Mouse (Mus musculus) embryonic facial prominence, embryonic 12.5 days (tissue): ENCODE results near the gene Enpp3. TPM values are rescaled to one million over a fixed set of nuclear protein-coding genes. Genes with fewer than 3 reads are reported as not detected.

Experiments
- ATAC-seq: fragments of 200-750 bp; cut with Nextera tagmentation; 2 replicates; pipeline ENCODE4 v1.8.0; 2017; ENCODE audit not compliant: insufficient number of reproducible peaks, insufficient read depth, low FRiP score, low TSS enrichment
- H3K27ac ChIP-seq: fragments of 300-500 bp; sonication (generic); 2 replicates; pipeline ENCODE4 v1.5.1; 2016; ENCODE audit warnings: mild to moderate bottlenecking
- H3K27me3 ChIP-seq: fragments of 300-500 bp; sonication (generic); 2 replicates; pipeline ENCODE4 v1.6.1; 2016; ENCODE audit warnings: mild to moderate bottlenecking, moderate library complexity
- H3K36me3 ChIP-seq: fragments of 300-500 bp; sonication (generic); 2 replicates; pipeline ENCODE4 v1.6.1; 2016; ENCODE audit warnings: mild to moderate bottlenecking
- H3K4me1 ChIP-seq: fragments of 300-500 bp; sonication (generic); 2 replicates; pipeline ENCODE4 v1.6.1; 2016
- H3K4me2 ChIP-seq: fragments of 300-500 bp; sonication (generic); replicated peaks from 2 replicates; pipeline ENCODE4 v1.6.1; 2016; ENCODE audit warnings: mild to moderate bottlenecking, moderate library complexity
- H3K4me3 ChIP-seq: fragments of 300-500 bp; sonication (generic); 2 replicates; pipeline ENCODE4 v1.5.1; 2016; ENCODE audit warnings: mild to moderate bottlenecking
- H3K9ac ChIP-seq: fragments of 300-500 bp; sonication (generic); 2 replicates; pipeline ENCODE4 v1.6.1; 2016; ENCODE audit warnings: mild to moderate bottlenecking, moderate library complexity
- H3K9me3 ChIP-seq: fragments of 300-500 bp; sonication (generic); 2 replicates; pipeline ENCODE4 v1.6.1; 2016; ENCODE audit warnings: mild to moderate bottlenecking, moderate library complexity
- WGBS: fragments of 180-500 bp; shearing (Covaris S2); methylation state at CpG from one replicate; pipeline ENCODE4 v1.1.7; 2016; 5-methylcytosine and 5-hydroxymethylcytosine counted together
- polyA plus RNA-seq: library from polyadenylated mRNA; unstranded; fragments of >200 nt; fragmentation: Nextera tagmentation; extraction: Ambion mirVana; gene quantifications from 2 replicates; pipeline ENCODE4 v1.2.1, GENCODE M21; 2016

The Enpp3 gene
- polyA plus RNA-seq, 1 experiment from 2014 or later = 8.1 TPM

- 3% methylated on average over 4 of the region's 4 CpGs for WGBS
- Histone ChIP-seq H3K4me2 (peak overlapping the region; percentile 46), H3K36me3 (no peaks in the 10 kb centered on the region), H3K27ac (peak overlapping the region; percentile 19; the same call in 1 of the 2 replicates), H3K4me1 (peaks cover 16% of the 10 kb centered on the region; the same call in 1 of the 2 replicates), H3K27me3 (no peaks in the 10 kb centered on the region), H3K9me3 (no peaks in the 10 kb centered on the region), H3K9ac (no peak overlapping the region), H3K4me3 (peak overlapping the region; percentile 19)
- no peak for ATAC-seq
Observed at GRCm38 (mm10) chr10:24834634-24835371, 7.8 kb downstream of the Enpp3 start.

GRCm38 (mm10) chr10:24832306-24832705 lies 10.3 kb downstream of the Enpp3 start:
- no peak overlapping the region for H3K27ac ChIP-seq
- WGBS = 88% methylated on average over 9 of the region's 9 CpGs
- H3K4me2 ChIP-seq = no peak overlapping the region
- no peak overlapping the region for H3K4me3 ChIP-seq
- no peaks in the 10 kb centered on the region for H3K9me3 ChIP-seq
- H3K27me3 ChIP-seq = no peaks in the 10 kb centered on the region
- peaks cover 16% of the 10 kb centered on the region; the same call in 1 of the 2 replicates for H3K4me1 ChIP-seq
- H3K9ac ChIP-seq = no peak overlapping the region
- H3K36me3 ChIP-seq = no peaks in the 10 kb centered on the region
- no peak for ATAC-seq

GRCm38 (mm10) chr10:24831377-24832095 lies 11.1 kb downstream of the Enpp3 start:
- no peak overlapping the region for H3K9ac ChIP-seq
- H3K27me3 ChIP-seq = no peaks in the 10 kb centered on the region
- H3K4me2 ChIP-seq = no peak overlapping the region
- WGBS = 62% methylated on average over 14 of the region's 15 CpGs
- no peaks in the 10 kb centered on the region for H3K9me3 ChIP-seq
- H3K4me3 ChIP-seq = no peak overlapping the region
- peaks cover 16% of the 10 kb centered on the region; the same call in 1 of the 2 replicates for H3K4me1 ChIP-seq
- H3K36me3 ChIP-seq = no peaks in the 10 kb centered on the region
- ATAC-seq = no peak
- no peak overlapping the region for H3K27ac ChIP-seq

- peaks cover 8% of the 10 kb centered on the region; the same call in 1 of the 2 replicates for H3K4me1 ChIP-seq
- 90% methylated on average over 5 of the region's 5 CpGs for WGBS
- H3K4me2 ChIP-seq = no peak overlapping the region
- H3K9me3 ChIP-seq = no peaks in the 10 kb centered on the region
- no peaks in the 10 kb centered on the region for H3K27me3 ChIP-seq
- H3K4me3 ChIP-seq = no peak overlapping the region
- H3K9ac ChIP-seq = no peak overlapping the region
- ATAC-seq = no peak
- H3K27ac ChIP-seq = no peak overlapping the region
- H3K36me3 ChIP-seq = no peaks in the 10 kb centered on the region
Observed at GRCm38 (mm10) chr10:24830448-24830847, 12.2 kb downstream of the Enpp3 start.

GRCm38 (mm10) chr10:24828136-24828535 lies 14.5 kb downstream of the Enpp3 start:
- Histone ChIP-seq H3K27me3 (no peaks in the 10 kb centered on the region), H3K27ac (no peak overlapping the region), H3K36me3 (no peaks in the 10 kb centered on the region), H3K9me3 (no peaks in the 10 kb centered on the region), H3K4me2 (no peak overlapping the region), H3K4me1 (0 out of 2 replicates have a peak, but pooled peaks cover 3% of the 10 kb centered on the region), H3K9ac (no peak overlapping the region), H3K4me3 (no peak overlapping the region)
- no peak for ATAC-seq
- WGBS = 86% methylated on average over 4 of the region's 4 CpGs

- H3K4me3 ChIP-seq = no peak overlapping the region
- no peaks in the 10 kb centered on the region for H3K36me3 ChIP-seq
- no peak overlapping the region for H3K9ac ChIP-seq
- 36% methylated on average over 6 of the region's 6 CpGs for WGBS
- no peak overlapping the region for H3K4me2 ChIP-seq
- no peaks in the 10 kb centered on the region for H3K9me3 ChIP-seq
- ATAC-seq = no peak
- no peak overlapping the region for H3K27ac ChIP-seq
- H3K27me3 ChIP-seq = no peaks in the 10 kb centered on the region
- 0 out of 2 replicates have a peak, but pooled peaks cover 3% of the 10 kb centered on the region for H3K4me1 ChIP-seq
Observed at GRCm38 (mm10) chr10:24826130-24826529, 16.5 kb downstream of the Enpp3 start.

GRCm38 (mm10) chr10:24825456-24826081 lies 17.1 kb downstream of the Enpp3 start:
- Histone ChIP-seq H3K4me1 (0 out of 2 replicates have a peak, but pooled peaks cover 3% of the 10 kb centered on the region), H3K36me3 (no peaks in the 10 kb centered on the region), H3K27ac (no peak overlapping the region), H3K4me3 (no peak overlapping the region), H3K4me2 (no peak overlapping the region), H3K9me3 (no peaks in the 10 kb centered on the region), H3K9ac (no peak overlapping the region), H3K27me3 (no peaks in the 10 kb centered on the region)
- ATAC-seq = no peak
- 80% methylated on average over 7 of the region's 7 CpGs for WGBS

GRCm38 (mm10) chr10:24824621-24825020 lies 18.0 kb downstream of the Enpp3 start:
- Histone ChIP-seq H3K9ac (no peak overlapping the region), H3K4me3 (no peak overlapping the region), H3K27me3 (no peaks in the 10 kb centered on the region), H3K9me3 (no peaks in the 10 kb centered on the region), H3K4me1 (0 out of 2 replicates have a peak, but pooled peaks cover 3% of the 10 kb centered on the region), H3K27ac (no peak overlapping the region), H3K4me2 (no peak overlapping the region), H3K36me3 (no peaks in the 10 kb centered on the region)
- 89% methylated on average over 8 of the region's 8 CpGs for WGBS
- no peak for ATAC-seq

- Histone ChIP-seq H3K27me3 (no peaks in the 10 kb centered on the region), H3K27ac (no peak overlapping the region), H3K36me3 (no peaks in the 10 kb centered on the region), H3K4me1 (peaks cover 6% of the 10 kb centered on the region; the same call in 1 of the 2 replicates), H3K9me3 (0 out of 2 replicates have a peak, but pooled peaks cover 2% of the 10 kb centered on the region), H3K4me3 (no peak overlapping the region), H3K4me2 (no peak overlapping the region), H3K9ac (no peak overlapping the region)
- ATAC-seq = no peak
- 73% methylated on average over 16 of the region's 16 CpGs for WGBS
Observed at GRCm38 (mm10) chr10:24823697-24824535, 18.7 kb downstream of the Enpp3 start.

- Histone ChIP-seq H3K36me3 (no peaks in the 10 kb centered on the region), H3K27me3 (no peaks in the 10 kb centered on the region), H3K4me2 (no peak overlapping the region), H3K9ac (no peak overlapping the region), H3K4me3 (no peak overlapping the region), H3K27ac (no peak overlapping the region), H3K4me1 (peaks cover 6% of the 10 kb centered on the region; the same call in 1 of the 2 replicates), H3K9me3 (0 out of 2 replicates have a peak, but pooled peaks cover 2% of the 10 kb centered on the region)
- 55% methylated on average over 1 of the region's 1 CpGs for WGBS
- no peak for ATAC-seq
Observed at GRCm38 (mm10) chr10:24823265-24823664, 19.4 kb downstream of the Enpp3 start.

- H3K9me3 ChIP-seq = 0 out of 2 replicates have a peak, but pooled peaks cover 2% of the 10 kb centered on the region
- no peaks in the 10 kb centered on the region for H3K27me3 ChIP-seq
- no peak for ATAC-seq
- 86% methylated on average over 1 of the region's 1 CpGs for WGBS
- no peak overlapping the region for H3K4me3 ChIP-seq
- H3K27ac ChIP-seq = no peak overlapping the region
- H3K9ac ChIP-seq = no peak overlapping the region
- H3K4me2 ChIP-seq = no peak overlapping the region
- peaks cover 6% of the 10 kb centered on the region; the same call in 1 of the 2 replicates for H3K4me1 ChIP-seq
- no peaks in the 10 kb centered on the region for H3K36me3 ChIP-seq
Observed at GRCm38 (mm10) chr10:24822842-24823241, 19.8 kb downstream of the Enpp3 start.
